Mouse (Mus musculus) cerebellum, adult (tissue): ENCODE measurements around the gene Itgb2.
A peak's percentile ranks its signal among the peaks of the same experiment; 100 is the strongest.

ENCODE experiments used
- ATAC-seq: cut with Nextera tagmentation; 2 replicates; pipeline ENCODE4 v1.9.2; 2017; ENCODE audit warnings: mild to moderate bottlenecking, moderate library complexity, mixed read lengths; ENCODE audit not compliant: insufficient number of reproducible peaks, low FRiP score, low TSS enrichment

Itgb2 gene

DNA sequence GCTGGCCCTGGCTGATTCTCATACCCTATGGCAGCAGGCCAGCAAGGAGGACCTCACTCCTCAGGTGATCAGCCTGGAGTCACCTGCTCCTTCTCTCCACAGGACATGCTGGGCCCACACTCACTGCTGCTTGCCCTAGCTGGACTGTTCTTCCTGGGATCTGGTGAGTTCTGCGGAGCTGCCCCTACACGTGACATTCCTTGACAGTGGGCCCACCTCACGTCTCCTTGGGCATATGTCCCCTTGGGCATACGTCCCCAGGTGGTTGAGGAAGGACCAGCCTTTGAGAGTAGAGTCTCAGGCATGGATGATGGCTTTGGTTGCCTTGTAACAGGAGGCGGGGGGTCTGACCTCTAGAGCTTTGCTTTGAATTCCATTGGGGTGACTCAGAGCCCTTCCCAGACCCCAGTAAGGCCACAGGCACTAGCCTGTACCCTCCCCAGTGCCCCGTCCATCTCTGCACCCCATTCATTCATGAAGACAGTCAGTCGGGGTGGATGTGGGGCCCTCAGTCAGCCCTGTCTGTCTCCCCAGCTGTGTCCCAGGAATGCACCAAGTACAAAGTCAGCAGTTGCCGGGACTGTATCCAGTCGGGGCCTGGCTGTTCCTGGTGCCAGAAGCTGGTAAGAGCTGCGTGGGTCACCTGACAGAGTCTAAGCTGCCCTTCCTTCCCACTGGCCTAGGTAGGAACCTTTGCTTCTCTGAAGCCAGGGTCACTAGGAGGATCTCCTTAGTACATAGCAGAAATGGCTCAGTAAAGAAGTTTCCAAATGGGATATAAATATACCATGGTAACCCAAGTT is 12.0 kb downstream of the Itgb2 start:
- no peak for ATAC-seq

DNA sequence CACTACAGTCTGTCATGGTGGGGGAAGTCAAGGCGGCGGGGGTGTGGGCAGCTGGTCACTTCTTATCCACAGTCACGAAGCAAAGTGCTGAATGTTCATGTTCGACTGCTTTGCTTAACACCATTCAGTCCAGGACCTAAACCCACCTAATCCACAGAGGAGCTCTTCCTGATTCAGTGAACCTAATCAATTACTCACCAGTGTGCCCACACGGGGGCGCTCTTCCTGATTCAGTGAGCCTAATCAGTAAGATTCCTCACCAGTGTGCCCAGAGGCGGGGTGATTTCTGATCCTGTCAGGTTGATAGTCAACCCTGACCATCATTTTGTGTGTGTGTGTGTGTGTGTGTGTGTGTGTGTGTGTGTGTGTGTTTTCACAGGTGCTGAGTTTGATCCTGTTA is 13.2 kb downstream of the Itgb2 start:
- ATAC-seq: no peak

DNA sequence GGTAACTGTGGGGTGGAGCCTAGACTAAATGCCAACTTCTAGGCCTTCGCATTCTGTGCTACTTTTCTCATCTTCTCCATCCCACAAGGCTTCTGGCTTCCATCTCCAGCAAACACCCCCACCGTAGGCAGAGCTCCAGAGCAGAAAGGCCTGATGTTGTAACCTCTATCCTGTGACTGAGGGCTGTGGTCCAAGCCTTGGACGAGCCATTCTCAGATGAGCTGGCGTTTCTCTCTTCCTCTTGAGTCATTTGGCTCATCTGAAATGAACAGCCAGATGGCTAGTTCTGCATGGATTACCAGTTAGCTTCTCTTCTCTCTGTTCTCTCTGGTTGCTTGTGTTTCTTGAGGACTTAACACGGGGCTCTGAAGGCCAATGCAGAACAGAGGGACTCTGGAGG is 14.9 kb downstream of the Itgb2 start:
- peak; percentile 87 for ATAC-seq

DNA sequence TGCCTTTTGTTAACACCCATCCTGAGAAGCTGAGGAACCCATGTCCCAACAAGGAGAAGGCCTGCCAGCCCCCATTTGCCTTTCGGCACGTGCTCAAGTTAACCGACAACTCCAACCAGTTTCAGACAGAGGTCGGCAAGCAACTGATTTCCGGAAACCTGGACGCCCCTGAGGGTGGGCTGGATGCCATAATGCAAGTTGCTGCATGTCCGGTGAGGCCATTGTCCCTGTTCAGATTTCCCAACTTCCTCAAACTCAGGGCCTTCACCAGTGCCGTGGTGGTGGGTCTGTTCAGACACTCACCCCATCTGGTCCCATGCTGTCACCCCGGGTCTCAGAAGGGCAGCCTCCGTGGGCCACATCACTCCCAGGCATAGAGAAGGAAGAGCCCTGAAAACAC is 18.5 kb downstream of the Itgb2 start:
- ATAC-seq: no peak

- no peak for ATAC-seq
Observed at GRCm38 (mm10) chr10:77550874-77551273, 20.8 kb downstream of the Itgb2 start.

DNA sequence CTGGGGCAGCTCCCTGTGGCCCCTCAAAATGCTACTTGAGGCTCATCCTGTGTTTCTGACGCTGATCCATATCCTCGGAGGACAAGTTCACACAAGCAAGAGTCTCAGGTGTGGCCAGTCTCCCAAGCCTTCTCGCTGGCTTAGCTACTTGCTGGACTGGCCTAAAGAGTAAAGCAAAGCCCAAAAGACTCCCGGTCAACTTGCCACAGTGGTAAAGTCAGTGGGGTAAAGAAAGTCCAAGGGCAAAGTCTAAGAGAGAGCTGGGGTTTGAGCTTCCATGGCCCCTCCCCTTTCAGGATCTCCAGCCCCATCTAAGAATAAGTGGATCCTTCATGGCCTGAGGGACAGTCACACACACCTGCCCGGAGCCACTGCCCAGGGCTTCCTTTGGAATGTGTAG is 22.1 kb downstream of the Itgb2 start:
- no peak for ATAC-seq

DNA sequence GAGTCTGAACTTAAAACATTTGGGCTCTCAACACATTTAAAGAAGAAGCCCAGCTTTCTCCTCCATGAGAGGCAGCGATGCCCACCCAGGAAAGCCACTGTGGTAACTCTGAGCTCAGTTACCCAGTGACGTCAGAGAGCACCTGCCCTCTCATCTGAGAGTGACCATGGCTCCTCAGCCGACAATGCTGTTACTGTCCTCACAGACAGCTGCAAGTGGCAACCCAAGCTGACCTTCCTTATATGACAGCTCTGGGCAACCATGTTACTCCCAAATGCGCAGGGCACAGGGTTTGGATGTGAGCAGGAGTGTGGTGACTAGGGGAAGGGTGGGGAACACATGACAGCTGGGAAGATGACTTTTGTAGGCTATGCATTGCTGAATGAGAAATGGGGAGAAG is 23.2 kb downstream of the Itgb2 start:
- no peak for ATAC-seq

DNA sequence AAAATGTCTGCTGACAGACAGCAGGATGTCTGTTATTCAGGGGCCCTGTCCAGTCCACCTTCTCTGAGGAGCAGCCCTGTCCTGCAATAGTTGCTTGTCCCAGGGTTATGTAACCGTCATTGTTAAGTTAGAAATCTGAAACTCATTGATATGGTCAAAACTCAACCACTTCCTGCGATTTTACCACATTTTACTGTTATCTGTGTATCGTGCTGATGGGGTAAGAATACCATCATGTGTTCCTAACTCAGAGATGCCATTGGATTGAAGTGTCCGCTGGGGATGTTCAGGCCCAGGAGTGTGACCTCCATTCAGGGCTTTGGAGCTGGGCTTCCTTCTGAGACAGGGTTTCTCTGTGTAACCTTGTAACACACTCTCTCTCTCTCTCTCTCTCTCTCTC is 24.9 kb downstream of the Itgb2 start:
- ATAC-seq: no peak

- ATAC-seq: no peak
Observed at GRCm38 (mm10) chr10:77556631-77557030, 26.6 kb downstream of the Itgb2 start.

DNA sequence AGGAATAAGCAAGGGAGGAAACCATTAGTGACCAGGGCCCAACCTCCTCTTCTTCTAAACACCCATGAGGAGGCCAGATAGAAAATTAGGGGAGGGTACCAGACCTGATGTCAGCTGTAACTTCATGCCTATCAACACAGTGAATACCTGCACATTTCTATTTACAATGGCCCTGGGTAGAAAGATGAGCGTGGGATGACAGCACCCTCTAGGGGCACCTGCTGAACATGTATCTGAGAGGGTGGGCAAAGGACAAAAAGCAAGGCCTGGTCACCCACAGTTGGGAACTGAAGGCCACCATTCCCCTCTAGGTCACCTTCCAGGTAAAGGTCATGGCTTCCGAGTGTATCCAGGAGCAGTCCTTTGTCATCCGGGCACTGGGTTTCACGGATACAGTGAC is 27.6 kb downstream of the Itgb2 start:
- ATAC-seq: no peak

- ATAC-seq: no peak
Observed at GRCm38 (mm10) chr10:77560090-77560489, 30.0 kb downstream of the Itgb2 start.

- no peak for ATAC-seq
Observed at GRCm38 (mm10) chr10:77560830-77561229, 30.8 kb downstream of the Itgb2 start.

DNA sequence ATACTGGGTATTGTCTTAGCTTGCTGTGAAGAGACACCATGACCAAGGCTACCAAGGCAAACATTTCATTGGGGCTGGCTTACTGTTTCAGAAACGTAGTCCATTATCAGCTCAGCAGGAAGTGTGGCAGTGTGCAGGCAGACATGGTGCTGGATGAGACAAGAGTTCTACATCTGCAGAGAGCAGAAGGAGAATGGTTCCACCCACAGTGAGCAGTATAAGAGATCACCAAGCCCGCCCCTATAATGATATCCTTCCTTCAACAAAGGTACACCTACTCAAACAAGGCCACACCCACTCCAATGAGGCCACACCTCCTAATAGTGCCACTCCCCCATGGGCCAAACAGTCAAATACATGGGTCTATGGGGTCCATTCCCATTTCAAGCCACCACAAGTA is 31.5 kb downstream of the Itgb2 start:
- no peak for ATAC-seq

- no peak for ATAC-seq
Observed at GRCm38 (mm10) chr10:77565005-77565404, 35.0 kb downstream of the Itgb2 start.

GRCm38 (mm10) chr10:77566651-77567050 is 36.6 kb downstream of the Itgb2 start:
- peak; percentile 75; the same call in 1 of the 2 replicates for ATAC-seq

DNA sequence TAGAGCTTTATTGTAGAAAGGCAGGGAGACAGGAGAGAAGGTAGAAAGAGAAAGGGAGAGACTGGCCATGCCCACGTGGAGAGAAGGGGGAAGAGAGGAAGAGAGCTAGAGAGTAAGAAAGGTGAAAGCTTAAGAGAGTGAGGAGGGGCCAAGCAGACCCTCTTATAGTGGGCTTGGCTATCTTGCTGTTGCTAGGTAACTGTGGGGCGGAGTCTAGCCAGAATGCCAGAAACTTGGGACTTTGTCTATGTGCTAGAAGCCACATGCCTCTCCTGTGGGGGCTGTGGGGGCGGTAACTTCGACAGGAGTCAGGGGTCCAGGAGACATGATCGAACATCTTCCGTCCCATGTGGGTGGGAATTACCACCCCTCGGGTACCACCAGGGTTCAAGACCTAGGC is 39.4 kb downstream of the Itgb2 start:
- no peak for ATAC-seq

DNA sequence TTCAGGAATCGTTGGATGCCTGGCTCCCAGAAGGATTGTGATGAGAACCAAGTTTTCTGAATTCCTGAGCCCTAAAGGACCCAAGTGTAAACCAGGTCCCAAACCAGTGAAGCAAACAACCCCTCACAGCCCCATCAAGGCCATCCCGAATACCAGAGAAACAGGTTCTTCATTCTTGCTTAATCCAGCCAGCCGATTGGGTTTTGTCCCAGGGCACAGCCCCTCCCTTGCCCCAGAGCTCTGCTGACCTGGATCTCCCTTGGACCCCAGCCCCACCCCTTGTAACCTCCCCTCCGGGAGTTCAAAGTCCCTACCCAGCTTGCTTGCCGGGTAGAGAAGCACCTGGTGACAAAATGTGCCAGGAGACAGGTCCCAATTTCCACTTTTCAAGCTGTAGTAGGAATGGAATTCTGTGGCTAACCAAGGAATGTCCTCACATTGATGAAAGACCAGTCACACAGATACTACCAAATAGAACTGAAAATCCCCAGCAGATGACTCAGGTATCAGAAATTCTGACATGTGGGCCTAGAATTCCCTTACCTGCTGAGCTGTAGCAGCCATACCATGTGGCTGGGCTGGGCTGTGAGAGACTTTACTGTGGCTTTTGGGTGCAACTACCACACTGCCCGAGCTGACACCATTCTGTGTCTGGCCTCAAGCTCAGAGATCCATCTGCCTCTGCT is 40.1 kb downstream of the Itgb2 start:
- ATAC-seq: no peak

DNA sequence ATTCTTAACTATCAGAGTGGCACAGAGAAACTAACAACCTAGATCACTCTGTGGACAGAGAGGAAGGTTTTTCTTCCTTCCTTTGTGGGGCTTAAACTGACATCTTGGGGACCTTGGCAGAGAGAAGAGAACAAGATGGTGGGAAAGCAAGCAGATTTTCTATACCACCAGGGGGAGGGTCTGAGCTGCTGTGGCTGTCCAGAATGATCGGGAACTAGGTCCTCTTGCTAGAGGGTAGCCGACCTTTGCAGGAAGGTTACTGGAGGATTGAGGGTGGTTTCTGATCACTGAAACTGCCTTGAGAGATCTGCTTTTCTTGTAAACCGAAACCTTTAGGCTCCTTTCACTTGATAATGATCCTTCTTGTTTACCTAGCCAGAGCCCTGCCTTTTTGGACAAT is 42.2 kb downstream of the Itgb2 start:
- no peak for ATAC-seq

DNA sequence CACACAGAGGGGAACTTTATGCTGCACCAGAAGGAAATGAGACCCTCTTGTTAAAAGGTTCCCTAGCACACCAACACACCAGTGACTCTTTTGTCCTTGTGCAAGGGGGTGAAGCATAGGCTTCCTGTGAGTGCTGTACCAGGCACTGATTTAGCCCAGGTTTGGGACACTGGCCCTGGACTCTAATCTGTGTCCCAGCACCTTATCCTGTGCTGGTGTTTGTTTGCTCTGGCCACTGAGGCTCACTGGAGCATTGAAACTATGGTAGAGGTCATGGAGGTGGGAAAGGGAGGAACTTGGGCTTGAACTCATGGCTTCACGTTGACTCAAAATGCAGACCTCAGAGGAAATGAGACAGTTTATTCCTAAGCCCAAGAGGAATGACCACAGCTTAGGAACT is 43.1 kb downstream of the Itgb2 start:
- no peak for ATAC-seq

DNA sequence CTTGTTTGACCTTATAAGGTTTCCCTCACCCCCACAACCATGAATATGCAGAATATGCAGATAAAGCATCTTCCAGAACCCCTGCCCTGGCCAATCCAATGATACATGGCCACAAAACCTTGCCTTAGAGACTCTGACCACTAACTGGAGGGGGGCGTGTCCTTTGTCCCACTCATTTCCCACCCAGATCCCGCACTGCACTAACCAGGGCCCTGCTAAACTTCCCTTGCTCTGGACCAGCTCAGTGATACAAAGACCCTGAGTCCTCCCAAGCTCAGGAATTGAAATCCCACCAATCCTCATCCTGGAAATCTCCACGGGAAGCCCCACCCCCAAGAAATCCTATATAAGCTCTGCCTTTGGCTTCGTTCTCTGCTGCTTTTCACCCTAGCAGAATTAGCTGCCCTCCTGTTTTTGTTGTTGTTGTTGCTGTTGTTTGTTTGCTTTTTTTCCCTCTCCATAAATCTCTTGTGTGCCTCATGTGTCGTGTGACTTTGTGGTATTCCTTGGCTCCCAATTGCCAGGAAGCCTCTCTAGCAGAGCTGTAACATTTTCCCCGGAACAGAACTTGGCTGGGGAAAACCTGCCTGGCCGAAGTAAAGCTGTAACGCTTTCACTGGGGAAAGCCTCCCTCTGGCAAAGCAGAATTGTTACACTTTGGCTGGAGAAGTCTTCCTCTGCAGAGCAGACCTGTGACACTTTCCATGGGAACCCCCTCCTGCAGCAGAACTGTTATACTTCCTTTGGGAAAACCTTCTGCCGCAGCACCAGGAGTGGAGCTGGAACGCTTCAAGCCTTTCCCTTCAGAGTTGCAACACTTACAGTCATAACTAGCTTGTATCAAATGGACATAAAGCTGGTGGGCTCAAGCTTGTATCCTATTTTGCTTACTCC is 50.2 kb downstream of the Itgb2 start:
- no peak for ATAC-seq

DNA sequence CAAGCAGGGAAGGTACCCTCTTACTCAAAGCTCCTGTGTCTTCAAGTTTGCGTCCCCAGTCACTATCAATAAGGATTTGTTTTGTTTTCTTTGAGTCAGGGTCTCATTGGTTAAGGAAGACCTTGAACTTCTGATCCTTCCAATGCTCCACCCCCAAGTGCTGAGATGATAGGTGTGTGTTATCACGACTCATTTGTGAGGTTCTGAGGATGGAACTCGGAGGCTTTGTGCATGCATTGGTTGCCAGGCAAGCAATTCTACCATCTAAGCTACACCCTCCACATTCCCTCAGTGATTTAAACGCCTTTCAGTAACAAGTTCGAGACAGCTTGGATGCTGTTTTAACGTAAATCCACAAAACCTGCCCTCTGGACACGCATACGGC is 51.0 kb downstream of the Itgb2 start:
- ATAC-seq: no peak; the same call in 1 of the 2 replicates
